Mouse (Mus musculus) macrophage (primary cell): ENCODE results near the gene Tmem170. TPM values are rescaled to one million over a fixed set of nuclear protein-coding genes. Genes with fewer than 3 reads are reported as not detected.

Source experiments
- H3K27ac ChIP-seq: fragments of 350-480 bp; formaldehyde crosslinking; 2 replicates; pipeline ENCODE4 v1.9.0; 2021
- H3K36me3 ChIP-seq: fragments of 350-480 bp; formaldehyde crosslinking; 2 replicates; pipeline ENCODE4 v1.9.0; 2021; ENCODE audit errors: inconsistent target
- H3K4me3 ChIP-seq: fragments of 350-480 bp; formaldehyde crosslinking; 2 replicates; pipeline ENCODE4 v1.9.0; 2021; ENCODE audit errors: inconsistent target
- H3K79me2 ChIP-seq: fragments of 350-480 bp; formaldehyde crosslinking; 2 replicates; pipeline ENCODE4 v1.9.0; 2021; ENCODE audit errors: inconsistent target
- WGBS: methylation state at CpG from one replicate; pipeline ENCODE4 v1.1.7; 2026; ENCODE audit warnings: inconsistent platforms; ENCODE audit not compliant: missing documents; 5-methylcytosine and 5-hydroxymethylcytosine counted together
- polyA plus RNA-seq: library from polyadenylated mRNA; stranded (reverse); fragments of 250-400 nt; gene quantifications from 3 replicates; pipeline ENCODE4 v1.2.4, GENCODE M21; 2018; ENCODE audit warnings: inconsistent platforms

Gene Tmem170
- polyA plus RNA-seq, 1 experiment from 2014 or later: 0.53 TPM

GRCm38 (mm10) chr8:111815078-111815477 lies 61.5 kb downstream of the Tmem170 start:
- Histone ChIP-seq H3K27ac (no peak overlapping the region), H3K79me2 (no peaks in the 10 kb centered on the region), H3K4me3 (no peak overlapping the region), H3K36me3 (no peaks in the 10 kb centered on the region)
- 91% methylated on average over 4 of the region's 4 CpGs for WGBS

GRCm38 (mm10) chr8:111813818-111814217 lies 62.7 kb downstream of the Tmem170 start:
- Histone ChIP-seq H3K4me3 (no peak overlapping the region), H3K79me2 (no peaks in the 10 kb centered on the region), H3K27ac (no peak overlapping the region), H3K36me3 (no peaks in the 10 kb centered on the region)
- 96% methylated on average over 9 of the region's 9 CpGs for WGBS

Other genes with a start within 250 kb of the Tmem170 start
- gene Ldhd, start 246.4 kb downstream of the Tmem170 start, polyA plus RNA-seq: 0.40 to 1.2 TPM (median 0.82 TPM) in 3 replicates
- 6.6 to 13.8 TPM (median 6.9 TPM) in 3 replicates for gene Zfp1, start 233.3 kb downstream of the Tmem170 start, polyA plus RNA-seq
- gene Ctrb1, start 185.7 kb downstream of the Tmem170 start, polyA plus RNA-seq: not detected in 3 replicates
- 0.06 to 0.35 TPM (median 0.07 TPM) in 3 replicates for gene Bcar1, start 132.9 kb downstream of the Tmem170 start, polyA plus RNA-seq
- gene Cfdp1, start 22.5 kb downstream of the Tmem170 start, polyA plus RNA-seq: 61.2 to 192 TPM (median 103 TPM) in 3 replicates
- gene Chst5, start 33.7 kb upstream of the Tmem170 start, polyA plus RNA-seq: not detected in 3 replicates
- 0.35 to 0.98 TPM (median 0.72 TPM) in 3 replicates for gene Tmem231, start 57.1 kb upstream of the Tmem170 start, polyA plus RNA-seq
- 61.3 to 79.8 TPM (median 77.3 TPM) in 3 replicates for gene Gabarapl2, start 64.0 kb upstream of the Tmem170 start, polyA plus RNA-seq
- gene Adat1, start 115.6 kb upstream of the Tmem170 start, polyA plus RNA-seq: 0.93 to 1.9 TPM (median 0.98 TPM) in 3 replicates
- 45.9 to 89.3 TPM (median 65.7 TPM) in 3 replicates for gene Kars, start 134.6 kb upstream of the Tmem170 start, polyA plus RNA-seq
- 9.5 to 15.2 TPM (median 11.1 TPM) in 3 replicates for gene Terf2ip, start 134.6 kb upstream of the Tmem170 start, polyA plus RNA-seq
- 0.19 to 0.27 TPM in 2 of 3 replicates, not detected in the other for gene Gm6793, start 138.3 kb upstream of the Tmem170 start, polyA plus RNA-seq